Mouse (Mus musculus) embryonic facial prominence, embryonic 10.5 days (tissue): Measurements from ENCODE around the gene Apobec1. TPM values are rescaled to one million over a fixed set of nuclear protein-coding genes. Genes with fewer than 3 reads are reported as not detected.

Experiments
- DNase-seq: peaks from one replicate; pipeline ENCODE4 v3.0.0-alpha.2; 2017; ENCODE audit warnings: low spot score
- H3K27ac ChIP-seq: fragments of 300-500 bp; sonication (generic); replicated peaks from 2 replicates; pipeline ENCODE4 v1.5.1; 2016; ENCODE audit warnings: mild to moderate bottlenecking
- H3K27me3 ChIP-seq: fragments of 300-500 bp; sonication (generic); replicated peaks from 2 replicates; pipeline ENCODE4 v1.6.1; 2016; ENCODE audit warnings: low read depth, mild to moderate bottlenecking; ENCODE audit not compliant: poor library complexity, severe bottlenecking
- H3K36me3 ChIP-seq: fragments of 300-500 bp; sonication (generic); replicated peaks from 2 replicates; pipeline ENCODE4 v1.6.1; 2016; ENCODE audit warnings: mild to moderate bottlenecking, moderate library complexity
- H3K4me1 ChIP-seq: fragments of 300-500 bp; sonication (generic); 2 replicates; pipeline ENCODE4 v1.6.1; 2016
- H3K4me3 ChIP-seq: fragments of 300-500 bp; sonication (generic); 2 replicates; pipeline ENCODE4 v1.5.1; 2016; ENCODE audit warnings: mild to moderate bottlenecking, moderate library complexity
- H3K9me3 ChIP-seq: fragments of 300-500 bp; sonication (generic); 2 replicates; pipeline ENCODE4 v1.6.1; 2016; ENCODE audit warnings: mild to moderate bottlenecking
- WGBS: fragments of 180-500 bp; shearing (Covaris S2); methylation state at CpG from one replicate; pipeline ENCODE4 v1.1.7; 2016; 5-methylcytosine and 5-hydroxymethylcytosine counted together
- polyA plus RNA-seq: library from polyadenylated mRNA; unstranded; fragments of >200 nt; fragmentation: Nextera tagmentation; extraction: Ambion mirVana; gene quantifications from 2 replicates; pipeline ENCODE4 v1.2.1, GENCODE M21; 2016

The Apobec1 gene
- polyA plus RNA-seq, 1 experiment from 2014 or later: 0.96 TPM

- Histone ChIP-seq H3K27ac (no peak overlapping the region), H3K4me3 (no peak overlapping the region), H3K36me3 (no peaks in the 10 kb centered on the region), H3K4me1 (no peaks in the 10 kb centered on the region), H3K9me3 (no peaks in the 10 kb centered on the region), H3K27me3 (peaks cover 2% of the 10 kb centered on the region; the same call in 1 of the 2 replicates)
- no peak for DNase-seq
- WGBS: 92% methylated on average over 6 of the region's 6 CpGs
These were observed 18.8 kb upstream of the Apobec1 start for GRCm38 (mm10) chr6:122621066-122621465.

DNA sequence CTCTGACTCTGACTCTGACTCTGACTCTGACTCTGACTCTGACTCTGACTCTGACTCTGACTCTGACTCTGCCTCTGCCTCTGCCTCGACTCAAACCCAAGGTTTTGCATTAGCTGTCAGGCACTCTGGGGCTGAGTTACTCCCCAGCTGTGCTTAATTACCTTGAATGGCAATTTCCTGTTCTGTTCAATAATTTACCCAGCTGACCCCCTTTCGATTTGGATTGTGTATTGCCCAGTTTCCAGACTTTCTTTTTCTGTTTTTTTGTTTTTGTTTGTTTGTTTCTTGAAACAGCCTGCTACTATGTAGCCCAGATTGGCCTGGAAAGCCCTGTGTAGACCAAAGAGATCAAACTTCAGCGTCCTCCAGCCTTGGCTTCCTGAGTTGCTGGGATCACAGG, 13.8 kb upstream of the Apobec1 start:
- Histone ChIP-seq H3K4me1 (no peaks in the 10 kb centered on the region), H3K36me3 (no peaks in the 10 kb centered on the region), H3K27me3 (no peaks in the 10 kb centered on the region), H3K27ac (no peak overlapping the region), H3K4me3 (no peak overlapping the region), H3K9me3 (no peaks in the 10 kb centered on the region)
- 58% methylated on average over 3 of the region's 3 CpGs for WGBS
- DNase-seq: no peak

DNA sequence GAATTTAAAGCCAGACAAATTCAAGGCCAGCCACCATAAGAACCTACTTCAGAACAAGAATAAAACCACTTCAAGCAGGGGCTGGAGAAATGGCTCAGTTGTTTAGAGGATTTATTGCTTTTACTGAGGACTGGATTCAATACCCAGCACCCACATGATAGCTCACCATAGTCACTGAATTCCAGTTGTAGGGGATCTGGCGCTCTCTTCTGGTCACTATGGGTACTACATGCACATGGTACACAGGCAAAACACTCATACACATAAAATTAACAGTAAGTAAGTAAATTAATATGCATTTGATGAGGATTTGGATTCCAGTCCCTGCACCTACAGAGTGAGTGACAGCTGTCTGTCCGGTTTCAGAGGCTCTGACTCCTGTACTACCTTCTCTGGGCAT, 11.8 kb upstream of the Apobec1 start:
- Histone ChIP-seq H3K27ac (no peak overlapping the region), H3K36me3 (no peaks in the 10 kb centered on the region), H3K9me3 (no peaks in the 10 kb centered on the region), H3K4me1 (0 out of 2 replicates have a peak, but pooled peaks cover 3% of the 10 kb centered on the region), H3K4me3 (no peak overlapping the region), H3K27me3 (no peaks in the 10 kb centered on the region)
- no peak for DNase-seq
- WGBS: 63% methylated on average over 2 of the region's 2 CpGs

DNA sequence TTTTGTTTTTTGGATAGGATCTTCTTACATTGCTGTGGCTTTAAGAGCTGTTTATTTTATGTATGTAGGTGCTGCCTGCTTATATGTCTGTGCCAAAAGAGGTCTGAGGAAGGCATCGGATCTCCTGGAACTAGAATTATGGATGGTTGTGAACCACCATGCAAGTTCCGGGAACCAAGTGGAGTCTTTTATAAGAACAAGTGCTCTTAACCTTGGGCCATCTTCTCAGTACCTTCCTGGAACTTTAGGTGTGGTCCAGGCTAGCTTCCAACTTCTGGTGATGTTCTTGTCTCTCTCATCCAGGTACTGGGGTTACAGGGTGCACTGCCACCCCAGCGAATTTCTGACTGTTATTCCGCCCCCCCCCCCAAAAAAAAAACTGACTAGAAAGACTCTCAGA, 10.2 kb upstream of the Apobec1 start:
- no peak overlapping the region for H3K4me3 ChIP-seq
- H3K4me1 ChIP-seq: 0 out of 2 replicates have a peak, but pooled peaks cover 3% of the 10 kb centered on the region
- DNase-seq: no peak
- no peaks in the 10 kb centered on the region for H3K9me3 ChIP-seq
- no peaks in the 10 kb centered on the region for H3K27me3 ChIP-seq
- 87% methylated on average over 4 of the region's 4 CpGs for WGBS
- H3K27ac ChIP-seq: no peak overlapping the region
- no peaks in the 10 kb centered on the region for H3K36me3 ChIP-seq

DNA sequence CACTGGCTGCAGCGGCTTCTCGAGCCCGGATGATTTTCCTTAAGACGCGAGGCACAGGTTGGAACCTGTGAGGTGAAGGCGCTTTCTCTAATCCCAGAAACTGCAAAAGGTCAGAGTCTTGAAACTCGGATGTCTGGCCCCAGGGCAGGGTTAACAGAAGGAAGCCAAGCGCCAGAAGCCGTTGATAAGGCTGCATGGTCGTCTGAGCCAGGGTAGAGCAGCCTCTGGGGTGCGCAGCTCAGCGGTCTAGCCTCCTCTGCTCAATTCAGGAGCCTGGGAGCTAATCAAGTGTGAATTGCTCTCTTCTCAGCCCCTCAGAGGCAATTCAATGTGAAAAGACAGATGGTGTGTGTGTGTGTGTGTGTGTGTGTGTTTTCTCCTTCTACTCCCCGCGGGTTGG, 7.5 kb upstream of the Apobec1 start, which contains the start of gene Gdf3:
Gdf3 (minus strand) TSS at position 317 of the 400 bp plus-strand sequence.
- Histone ChIP-seq H3K4me1 (0 out of 2 replicates have a peak, but pooled peaks cover 3% of the 10 kb centered on the region), H3K4me3 (no peak within 1 kb of the TSS), H3K27me3 (no peaks in the 10 kb centered on the region), H3K27ac (no peak within 1 kb of the TSS), H3K9me3 (no peaks in the 10 kb centered on the region), H3K36me3 (no peaks in the 10 kb centered on the region)
- 61% methylated on average over 14 of the region's 14 CpGs for WGBS
- no peak for DNase-seq

- H3K36me3 ChIP-seq: no peaks in the 10 kb centered on the region
These were observed 7.1 kb upstream of the Apobec1 start for GRCm38 (mm10) chr6:122609377-122609728.

GRCm38 (mm10) chr6:122608434-122609376, 6.5 kb upstream of the Apobec1 start:
- H3K36me3 ChIP-seq: no peaks in the 10 kb centered on the region
- H3K9me3 ChIP-seq: no peaks in the 10 kb centered on the region
- 0 out of 2 replicates have a peak, but pooled peaks cover 3% of the 10 kb centered on the region for H3K4me1 ChIP-seq
- 81% methylated on average over 10 of the region's 10 CpGs for WGBS
- no peak overlapping the region for H3K4me3 ChIP-seq
- H3K27me3 ChIP-seq: no peaks in the 10 kb centered on the region
- no peak for DNase-seq
- no peak overlapping the region for H3K27ac ChIP-seq

More at GRCm38 (mm10) chr6:122609377-122609728, 7.1 kb upstream of the Apobec1 start:
- Histone ChIP-seq H3K27ac (no peak overlapping the region), H3K4me3 (no peak overlapping the region), H3K9me3 (no peaks in the 10 kb centered on the region), H3K27me3 (no peaks in the 10 kb centered on the region), H3K4me1 (0 out of 2 replicates have a peak, but pooled peaks cover 3% of the 10 kb centered on the region)
- 78% methylated on average over 9 of the region's 9 CpGs for WGBS
- no peak for DNase-seq

DNA sequence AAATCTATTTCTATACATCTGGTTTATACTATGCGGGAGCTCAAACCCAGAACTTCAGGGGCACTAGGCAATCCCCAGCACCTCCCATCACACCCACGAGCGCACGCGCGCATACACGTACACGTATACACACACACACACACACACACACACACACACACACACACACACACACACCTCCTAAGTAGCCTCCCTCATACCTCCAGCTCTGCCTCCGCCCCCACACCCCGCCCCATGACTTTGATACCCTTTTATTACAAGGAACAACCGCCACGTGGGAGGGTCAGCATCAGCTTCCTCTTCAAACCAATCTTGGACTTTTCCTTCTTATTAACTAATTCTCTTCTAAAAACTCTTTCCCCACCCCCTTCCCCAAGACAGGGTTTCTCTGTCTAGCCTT, 5.5 kb upstream of the Apobec1 start:
- no peak for DNase-seq
- Histone ChIP-seq H3K9me3 (no peaks in the 10 kb centered on the region), H3K4me3 (no peak overlapping the region), H3K27me3 (no peaks in the 10 kb centered on the region), H3K36me3 (no peaks in the 10 kb centered on the region), H3K27ac (no peak overlapping the region), H3K4me1 (peaks cover 3% of the 10 kb centered on the region; the same call in 1 of the 2 replicates)
- 92% methylated on average over 12 of the region's 12 CpGs for WGBS

GRCm38 (mm10) chr6:122606661-122607060, 4.4 kb upstream of the Apobec1 start:
- Histone ChIP-seq H3K36me3 (no peaks in the 10 kb centered on the region), H3K4me3 (no peak overlapping the region), H3K9me3 (no peaks in the 10 kb centered on the region), H3K27ac (no peak overlapping the region), H3K27me3 (no peaks in the 10 kb centered on the region), H3K4me1 (peaks cover 6% of the 10 kb centered on the region; the same call in 1 of the 2 replicates)
- DNase-seq: no peak
- WGBS: 96% methylated on average over 11 of the region's 11 CpGs

- 94% methylated on average over 8 of the region's 8 CpGs for WGBS
- Histone ChIP-seq H3K4me1 (peaks cover 6% of the 10 kb centered on the region; the same call in 1 of the 2 replicates), H3K9me3 (no peaks in the 10 kb centered on the region), H3K4me3 (no peak overlapping the region), H3K36me3 (no peaks in the 10 kb centered on the region), H3K27me3 (no peaks in the 10 kb centered on the region), H3K27ac (no peak overlapping the region)
- DNase-seq: no peak
These were observed 3.2 kb upstream of the Apobec1 start for GRCm38 (mm10) chr6:122605483-122605882.

- Histone ChIP-seq H3K27me3 (no peaks in the 10 kb centered on the region), H3K4me1 (peaks cover 4% of the 10 kb centered on the region; the same call in 1 of the 2 replicates), H3K27ac (no peak overlapping the region), H3K36me3 (no peaks in the 10 kb centered on the region), H3K9me3 (no peaks in the 10 kb centered on the region), H3K4me3 (no peak overlapping the region)
- DNase-seq: no peak
These were observed 2.0 kb upstream of the Apobec1 start for GRCm38 (mm10) chr6:122604260-122604659.

DNA sequence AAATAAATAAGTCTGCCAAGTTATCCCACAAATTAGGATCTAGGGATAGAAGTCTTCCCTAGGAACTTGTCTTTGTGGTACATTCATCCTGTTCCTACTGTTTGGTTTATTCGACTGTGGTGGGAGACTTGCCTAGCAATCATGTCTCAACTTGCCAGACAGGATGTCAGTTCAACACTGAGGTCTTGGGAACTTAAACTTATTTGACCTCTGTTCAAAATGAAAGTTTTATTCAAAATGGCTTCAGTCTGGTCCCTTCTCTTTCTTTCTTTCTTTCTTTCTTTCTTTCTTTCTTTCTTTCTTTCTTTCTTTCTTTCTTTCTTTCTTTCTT, 713 bp upstream of the Apobec1 start:
- H3K9me3 ChIP-seq: no peaks in the 10 kb centered on the region
- H3K27ac ChIP-seq: no peak overlapping the region; the same call in 1 of the 2 replicates
- peaks cover 4% of the 10 kb centered on the region; the same call in 1 of the 2 replicates for H3K4me1 ChIP-seq
- 36% methylated on average over 1 of the region's 1 CpGs for WGBS
- H3K36me3 ChIP-seq: no peaks in the 10 kb centered on the region
- H3K4me3 ChIP-seq: peak overlapping the region; percentile 57
- H3K27me3 ChIP-seq: no peaks in the 10 kb centered on the region
- no peak for DNase-seq

DNA sequence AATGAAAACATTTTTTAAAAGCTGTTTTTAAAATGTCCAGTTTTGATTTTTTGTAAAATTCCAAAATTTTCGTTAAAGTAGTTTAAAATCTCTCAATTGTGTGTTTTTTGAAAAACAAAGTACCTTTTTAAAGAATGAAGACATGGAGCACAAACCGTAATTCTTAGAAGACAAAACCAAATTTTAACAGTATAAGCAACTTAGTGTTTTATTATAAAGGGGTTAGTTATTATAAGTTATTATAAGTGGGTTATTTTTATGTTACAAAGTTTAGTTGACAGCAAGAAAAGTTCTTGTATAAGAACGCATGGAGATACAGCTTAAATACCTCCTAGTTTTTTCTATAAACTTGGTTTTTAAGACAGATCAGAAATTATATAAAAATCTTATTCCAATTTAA, 629 bp downstream of the Apobec1 start:
- H3K36me3 ChIP-seq: no peaks in the 10 kb centered on the region
- peaks cover 4% of the 10 kb centered on the region; the same call in 1 of the 2 replicates for H3K4me1 ChIP-seq
- WGBS: 86% methylated on average over 3 of the region's 3 CpGs
- H3K4me3 ChIP-seq: peak overlapping the region; percentile 57; the same call in 1 of the 2 replicates
- H3K27me3 ChIP-seq: no peaks in the 10 kb centered on the region
- no peak overlapping the region for H3K27ac ChIP-seq
- no peak for DNase-seq
- H3K9me3 ChIP-seq: no peaks in the 10 kb centered on the region
